Mouse (Mus musculus) forebrain, embryonic 11.5 days (tissue): ENCODE results near the gene Krtap4-2. TPM values are rescaled to one million over a fixed set of nuclear protein-coding genes. Genes with fewer than 3 reads are reported as not detected.
"Not testable (repeated sequence)": the region's sequence is repeated elsewhere in the genome, so short reads cannot be mapped to it uniquely, and the experiment has no call there.

Experiments
- ATAC-seq: fragments of 200-750 bp; cut with Nextera tagmentation; replicated peaks from 2 replicates; pipeline ENCODE4 v1.8.0; 2017; ENCODE audit warnings: moderate TSS enrichment; ENCODE audit not compliant: low FRiP score
- DNase-seq: peaks from one replicate; pipeline ENCODE4 v3.0.0-alpha.2; 2017; ENCODE audit warnings: low spot score
- H3K27ac ChIP-seq: fragments of 300-500 bp; sonication (generic); 2 replicates; pipeline ENCODE4 v1.5.1; 2014; ENCODE audit warnings: low read depth, low read length
- H3K27me3 ChIP-seq: fragments of 300-500 bp; sonication (generic); 2 replicates; pipeline ENCODE4 v1.6.1; 2014; ENCODE audit warnings: mild to moderate bottlenecking, low read length, mixed read lengths; ENCODE audit not compliant: control insufficient read depth, insufficient read depth
- H3K36me3 ChIP-seq: fragments of 300-500 bp; sonication (generic); 2 replicates; pipeline ENCODE4 v1.6.1; 2014; ENCODE audit warnings: mild to moderate bottlenecking, low read length, moderate library complexity, mixed read lengths; ENCODE audit not compliant: control insufficient read depth, insufficient read depth
- H3K4me1 ChIP-seq: fragments of 300-500 bp; sonication (generic); replicated peaks from 2 replicates; pipeline ENCODE4 v1.6.1; 2014; ENCODE audit warnings: low read length, mixed read lengths; ENCODE audit not compliant: control insufficient read depth, insufficient read depth
- H3K4me2 ChIP-seq: fragments of 300-500 bp; sonication (generic); 2 replicates; pipeline ENCODE4 v1.6.1; 2014; ENCODE audit warnings: low read depth, mild to moderate bottlenecking, low read length, moderate library complexity, mixed read lengths; ENCODE audit not compliant: severe bottlenecking
- H3K4me3 ChIP-seq: fragments of 300-500 bp; sonication (generic); 2 replicates; pipeline ENCODE4 v1.5.1; 2014; ENCODE audit warnings: low read depth, low read length
- H3K9ac ChIP-seq: fragments of 300-500 bp; sonication (generic); 2 replicates; pipeline ENCODE4 v1.6.1; 2014; ENCODE audit warnings: low read length
- H3K9me3 ChIP-seq: fragments of 300-500 bp; sonication (generic); 2 replicates; pipeline ENCODE4 v1.6.1; 2016; ENCODE audit warnings: low read length, mixed read lengths; ENCODE audit not compliant: control insufficient read depth
- WGBS: fragments of 180-500 bp; shearing (Covaris S2); extraction: QIAGEN DNeasy Blood & Tissue Kit; methylation state at CpG from one replicate; pipeline ENCODE4 v1.1.7; 2014; 5-methylcytosine and 5-hydroxymethylcytosine counted together
- polyA plus RNA-seq: library from polyadenylated mRNA; unstranded; fragments of >200 nt; fragmentation: Nextera tagmentation; extraction: Ambion mirVana; gene quantifications from 2 replicates; pipeline ENCODE4 v1.2.1, GENCODE M21; 2014

The Krtap4-2 gene
- polyA plus RNA-seq, 1 experiment from 2014 or later, result not detected

- not testable (repeated sequence) for H3K36me3 ChIP-seq, ATAC-seq, H3K9me3 ChIP-seq, H3K4me3 ChIP-seq, H3K27me3 ChIP-seq, H3K4me1 ChIP-seq, H3K4me2 ChIP-seq, DNase-seq, H3K27ac ChIP-seq, H3K9ac ChIP-seq
- WGBS, result 78% methylated on average over 1 of the region's 2 CpGs
Measured at GRCm38 (mm10) chr11:99610089-99610488, 24.8 kb downstream of the Krtap4-2 start, which contains the start of gene Gm11937. Gene Gm11937 (minus strand): TSS chr11:99610189.

GRCm38 (mm10) chr11:99609126-99609525 is 25.8 kb downstream of the Krtap4-2 start:
- Histone ChIP-seq H3K9me3 (no peaks in the 10 kb centered on the region), H3K9ac (no peak overlapping the region), H3K27ac (no peak overlapping the region), H3K4me2 (no peak overlapping the region), H3K36me3 (no peaks in the 10 kb centered on the region), H3K4me3 (no peak overlapping the region), H3K4me1 (no peaks in the 10 kb centered on the region), H3K27me3 (no peaks in the 10 kb centered on the region)
- ATAC-seq (no peak), DNase-seq (no peak)
- WGBS, result 78% methylated on average over 1 of the region's 1 CpGs

GRCm38 (mm10) chr11:99603208-99603607 is 31.7 kb downstream of the Krtap4-2 start, which contains the start of gene Gm11938:
Gene Gm11938 (minus strand): TSS chr11:99603308.
- H3K9ac ChIP-seq, H3K4me1 ChIP-seq, H3K27me3 ChIP-seq, ATAC-seq, H3K4me3 ChIP-seq, H3K4me2 ChIP-seq, H3K27ac ChIP-seq, DNase-seq, H3K36me3 ChIP-seq, H3K9me3 ChIP-seq: not testable (repeated sequence)
- 80% methylated on average over 1 of the region's 1 CpGs for WGBS

DNA sequence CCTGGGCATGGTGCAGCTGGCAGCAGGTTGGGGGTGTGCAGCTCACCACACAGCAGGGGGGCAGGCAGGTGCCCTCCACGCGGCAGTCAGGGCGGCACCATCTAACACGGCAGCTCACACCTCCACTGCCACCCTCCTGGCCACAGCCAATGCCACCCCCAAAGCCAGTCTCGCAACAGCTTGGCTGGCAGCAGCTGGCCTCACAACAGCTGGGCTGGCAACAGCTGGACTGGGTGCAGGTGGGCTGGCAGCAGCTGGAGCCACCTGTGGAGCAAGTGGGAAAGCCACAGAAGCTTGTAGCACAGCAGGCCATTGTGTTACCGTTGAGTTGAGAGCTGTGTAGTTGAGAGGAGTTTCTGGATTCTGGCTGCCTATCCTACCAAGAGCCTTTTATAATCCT is 37.1 kb downstream of the Krtap4-2 start, which contains the start of gene Krtap9-3:
Gene Krtap9-3 (minus strand): TSS at position 364 of the 400 bp plus-strand sequence.
- not testable (repeated sequence) for DNase-seq, H3K4me3 ChIP-seq, H3K9ac ChIP-seq, H3K4me1 ChIP-seq, H3K27ac ChIP-seq, H3K4me2 ChIP-seq, H3K27me3 ChIP-seq, ATAC-seq, H3K36me3 ChIP-seq, H3K9me3 ChIP-seq
- WGBS, result 80% methylated on average over 6 of the region's 6 CpGs

DNA sequence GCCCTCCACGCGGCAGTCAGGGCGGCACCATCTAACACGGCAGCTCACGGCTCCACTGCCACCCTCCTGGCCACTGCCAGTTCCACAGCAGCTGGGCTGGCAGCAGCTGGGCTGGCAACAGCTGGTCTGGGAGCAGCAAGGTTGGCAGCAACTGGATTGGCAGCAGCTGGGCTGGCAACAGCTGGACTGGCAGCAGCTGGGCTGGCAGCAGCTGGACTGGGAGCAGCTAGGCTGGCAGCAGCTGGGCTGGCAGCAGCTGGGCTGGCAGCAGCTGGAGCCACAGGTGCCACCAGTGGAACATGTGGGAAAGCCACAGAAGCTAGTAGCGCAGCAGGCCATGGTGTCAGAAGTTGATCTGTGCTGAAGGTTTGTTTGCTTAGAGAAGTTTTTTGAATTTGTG is 43.9 kb downstream of the Krtap4-2 start, which contains the start of gene Krtap1-3:
Gene Krtap1-3 (minus strand): TSS at position 359 of the 400 bp plus-strand sequence.
- Histone ChIP-seq H3K36me3 (no peaks in the 10 kb centered on the region), H3K9me3 (no peaks in the 10 kb centered on the region), H3K27ac (no peak within 1 kb of the TSS), H3K4me1 (no peaks in the 10 kb centered on the region), H3K9ac (no peak within 1 kb of the TSS), H3K4me3 (no peak within 1 kb of the TSS), H3K27me3 (no peaks in the 10 kb centered on the region), H3K4me2 (no peak within 1 kb of the TSS)
- DNase-seq (no peak), ATAC-seq (no peak)
- 87% methylated on average over 6 of the region's 6 CpGs for WGBS

DNA sequence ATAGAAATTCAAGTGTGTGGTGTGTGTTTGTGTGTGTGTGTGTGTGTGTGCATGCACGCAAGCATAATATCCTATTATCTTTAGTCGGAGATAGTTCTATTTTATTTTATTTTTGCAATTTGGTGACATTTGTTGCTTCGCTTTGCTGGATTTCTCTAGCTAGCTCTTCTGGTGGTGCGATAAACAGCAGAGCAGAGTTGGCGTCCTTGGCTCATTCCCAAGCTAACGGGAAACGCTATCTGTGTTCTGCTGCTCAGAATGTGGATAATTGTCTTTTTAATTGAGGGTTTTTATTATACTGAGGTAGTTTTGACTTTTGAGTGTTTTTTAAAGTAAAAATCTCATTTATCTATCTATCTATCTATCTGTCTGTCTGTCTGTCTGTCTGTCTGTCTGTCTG is 49.8 kb downstream of the Krtap4-2 start:
- 95% methylated on average over 7 of the region's 7 CpGs for WGBS
- no peak overlapping the region for H3K4me3 ChIP-seq
- no peaks in the 10 kb centered on the region for H3K4me1 ChIP-seq
- DNase-seq (no peak), ATAC-seq (no peak)
- H3K4me2 ChIP-seq, result no peak overlapping the region
- H3K36me3 ChIP-seq, result no peaks in the 10 kb centered on the region
- no peak overlapping the region for H3K27ac ChIP-seq
- no peaks in the 10 kb centered on the region for H3K27me3 ChIP-seq
- no peak overlapping the region for H3K9ac ChIP-seq
- H3K9me3 ChIP-seq, result no peaks in the 10 kb centered on the region

Other genes starting within 250 kb of the Krtap4-2 start
- 26.8 and 28.3 TPM in 2 replicates for gene Krt10, start 245.7 kb downstream of the Krtap4-2 start, polyA plus RNA-seq
- 0.09 TPM in 1 of 2 replicates, not detected in the other for gene Krt12, start 212.8 kb downstream of the Krtap4-2 start, polyA plus RNA-seq
- 0.51 and 0.59 TPM in 2 replicates for gene Krt20, start 196.9 kb downstream of the Krtap4-2 start, polyA plus RNA-seq
- not detected in 2 replicates for gene Krt23, start 141.9 kb downstream of the Krtap4-2 start, polyA plus RNA-seq
- gene Krt39, start 113.7 kb downstream of the Krtap4-2 start, polyA plus RNA-seq, result not detected in 2 replicates
- gene Krt40, start 91.9 kb downstream of the Krtap4-2 start, polyA plus RNA-seq, result not detected in 2 replicates
- gene Krtap3-3, start 84.2 kb downstream of the Krtap4-2 start, polyA plus RNA-seq, result not detected in 2 replicates
- not detected in 2 replicates for gene Krtap3-2, start 78.2 kb downstream of the Krtap4-2 start, polyA plus RNA-seq
- gene Gm11939, start 75.6 kb downstream of the Krtap4-2 start, polyA plus RNA-seq, result not detected in 2 replicates
- gene Krtap3-1, start 68.5 kb downstream of the Krtap4-2 start, polyA plus RNA-seq, result not detected in 2 replicates
- not detected in 2 replicates for gene Krtap1-5, start 54.1 kb downstream of the Krtap4-2 start, polyA plus RNA-seq
- not detected in 2 replicates for gene Krtap1-4, start 51.4 kb downstream of the Krtap4-2 start, polyA plus RNA-seq
- not detected in 2 replicates for gene Krtap1-3, start 43.7 kb downstream of the Krtap4-2 start, polyA plus RNA-seq
- gene Krtap9-3, start 37.0 kb downstream of the Krtap4-2 start, polyA plus RNA-seq, result not detected in 2 replicates
- gene Gm11938, start 31.8 kb downstream of the Krtap4-2 start, polyA plus RNA-seq, result not detected in 2 replicates
- gene Gm11937, start 24.9 kb downstream of the Krtap4-2 start, polyA plus RNA-seq, result not detected in 2 replicates
- not detected in 2 replicates for gene Krtap2-4, start 20.2 kb downstream of the Krtap4-2 start, polyA plus RNA-seq
- gene Gm11562, start 14.6 kb downstream of the Krtap4-2 start, polyA plus RNA-seq, result not detected in 2 replicates
- not detected in 2 replicates for gene Krtap4-1, start 6.8 kb downstream of the Krtap4-2 start, polyA plus RNA-seq
- not detected in 2 replicates for gene Krtap4-7, start 9.0 kb upstream of the Krtap4-2 start, polyA plus RNA-seq
- gene Gm11555, start 15.2 kb upstream of the Krtap4-2 start, polyA plus RNA-seq, result not detected in 2 replicates
- gene Gm11563, start 23.9 kb upstream of the Krtap4-2 start, polyA plus RNA-seq, result not detected in 2 replicates
- gene Krtap4-6, start 30.9 kb upstream of the Krtap4-2 start, polyA plus RNA-seq, result not detected in 2 replicates
- not detected in 2 replicates for gene Gm14190, start 55.7 kb upstream of the Krtap4-2 start, polyA plus RNA-seq
- gene Gm14180, start 99.2 kb upstream of the Krtap4-2 start, polyA plus RNA-seq, result not detected in 2 replicates
- gene Gm11595, start 137.8 kb upstream of the Krtap4-2 start, polyA plus RNA-seq, result not detected in 2 replicates
- gene Krtap4-8, start 145.6 kb upstream of the Krtap4-2 start, polyA plus RNA-seq, result not detected in 2 replicates
- gene Krtap4-9, start 150.1 kb upstream of the Krtap4-2 start, polyA plus RNA-seq, result not detected in 2 replicates
- gene Gm11596, start 158.4 kb upstream of the Krtap4-2 start, polyA plus RNA-seq, result not detected in 2 replicates
- gene Gm11569, start 163.8 kb upstream of the Krtap4-2 start, polyA plus RNA-seq, result not detected in 2 replicates
- not detected in 2 replicates for gene Gm11554, start 169.4 kb upstream of the Krtap4-2 start, polyA plus RNA-seq
- gene Krtap4-13, start 174.8 kb upstream of the Krtap4-2 start, polyA plus RNA-seq, result not detected in 2 replicates
- gene Gm11564, start 180.6 kb upstream of the Krtap4-2 start, polyA plus RNA-seq, result not detected in 2 replicates
- not detected in 2 replicates for gene 2300003K06Rik, start 203.0 kb upstream of the Krtap4-2 start, polyA plus RNA-seq
- gene Krtap4-16, start 216.5 kb upstream of the Krtap4-2 start, polyA plus RNA-seq, result not detected in 2 replicates
- gene Gm11568, start 222.8 kb upstream of the Krtap4-2 start, polyA plus RNA-seq, result not detected in 2 replicates
- not detected in 2 replicates for gene Gm11559, start 229.4 kb upstream of the Krtap4-2 start, polyA plus RNA-seq
- gene Krtap9-1, start 238.3 kb upstream of the Krtap4-2 start, polyA plus RNA-seq, result not detected in 2 replicates
- gene Gm11567, start 244.1 kb upstream of the Krtap4-2 start, polyA plus RNA-seq, result not detected in 2 replicates